Mouse (Mus musculus): ENCODE data around the gene Ppp1r36.
A peak's percentile ranks its signal among the peaks of the same experiment; 100 is the strongest.
"Not testable (repeated sequence)": the region's sequence is repeated elsewhere in the genome, so short reads cannot be mapped to it uniquely, and the experiment has no call there.

The Ppp1r36 gene

GRCm38 (mm10) chr12:76397281-76397680 is 20.1 kb upstream of the Ppp1r36 start:
- DNase-seq (ENCODE audit: low read depth): no peak

GRCm38 (mm10) chr12:76401674-76402073 is 15.7 kb upstream of the Ppp1r36 start:
- DNase-seq (ENCODE audit: low read depth): peak; percentile 40

GRCm38 (mm10) chr12:76402991-76403885 is 14.1 kb upstream of the Ppp1r36 start:
- DNase-seq (ENCODE audit: low read depth): peak; percentile 91

DNA sequence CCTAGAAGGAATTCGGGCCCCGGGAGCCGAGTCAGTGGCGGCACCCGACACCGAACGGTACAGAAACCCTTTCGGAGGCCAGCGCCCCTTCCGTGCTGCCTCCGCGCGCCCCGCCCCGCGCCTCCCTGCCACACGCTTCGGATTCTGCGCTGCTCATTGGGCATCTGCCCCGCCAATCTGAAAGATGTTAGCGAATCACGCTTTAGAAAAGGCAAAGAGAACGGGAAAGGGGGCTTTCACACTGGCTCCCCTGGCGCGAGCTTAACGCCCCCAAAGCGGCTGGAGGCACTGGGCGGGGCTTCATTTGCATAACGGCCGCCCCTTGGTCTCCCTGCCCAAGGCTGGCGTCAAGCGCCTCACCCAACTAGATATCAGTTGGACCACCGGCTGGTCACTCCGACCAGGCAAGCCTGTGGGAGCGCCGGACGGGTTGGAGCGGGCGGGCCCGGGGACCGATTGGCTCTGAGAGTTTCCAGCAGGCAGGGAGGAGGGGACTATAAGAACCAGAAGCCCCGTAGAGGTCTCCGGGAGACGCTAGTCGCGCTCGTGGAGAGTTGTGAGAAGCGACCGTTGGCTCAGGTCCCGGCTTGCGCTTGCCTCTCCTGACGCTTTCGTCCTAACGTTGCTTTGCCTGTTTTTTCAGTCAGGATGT is 13.3 kb upstream of the Ppp1r36 start, which contains the start of gene Hspa2:
Hspa2 (plus strand) TSS at position 291 of the 652 bp plus-strand sequence.
- peak; percentile 98 for DNase-seq (ENCODE audit: low read depth)

DNA sequence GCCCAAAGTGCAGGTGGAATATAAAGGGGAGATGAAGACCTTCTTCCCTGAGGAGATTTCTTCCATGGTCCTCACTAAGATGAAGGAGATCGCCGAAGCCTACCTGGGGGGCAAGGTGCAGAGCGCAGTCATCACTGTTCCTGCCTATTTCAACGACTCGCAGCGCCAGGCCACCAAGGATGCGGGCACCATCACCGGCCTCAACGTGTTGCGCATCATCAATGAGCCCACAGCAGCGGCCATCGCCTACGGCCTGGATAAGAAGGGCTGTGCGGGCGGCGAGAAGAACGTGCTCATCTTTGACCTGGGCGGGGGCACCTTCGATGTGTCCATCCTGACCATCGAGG is 12.5 kb upstream of the Ppp1r36 start:
- no peak for DNase-seq (ENCODE audit: low read depth)

DNA sequence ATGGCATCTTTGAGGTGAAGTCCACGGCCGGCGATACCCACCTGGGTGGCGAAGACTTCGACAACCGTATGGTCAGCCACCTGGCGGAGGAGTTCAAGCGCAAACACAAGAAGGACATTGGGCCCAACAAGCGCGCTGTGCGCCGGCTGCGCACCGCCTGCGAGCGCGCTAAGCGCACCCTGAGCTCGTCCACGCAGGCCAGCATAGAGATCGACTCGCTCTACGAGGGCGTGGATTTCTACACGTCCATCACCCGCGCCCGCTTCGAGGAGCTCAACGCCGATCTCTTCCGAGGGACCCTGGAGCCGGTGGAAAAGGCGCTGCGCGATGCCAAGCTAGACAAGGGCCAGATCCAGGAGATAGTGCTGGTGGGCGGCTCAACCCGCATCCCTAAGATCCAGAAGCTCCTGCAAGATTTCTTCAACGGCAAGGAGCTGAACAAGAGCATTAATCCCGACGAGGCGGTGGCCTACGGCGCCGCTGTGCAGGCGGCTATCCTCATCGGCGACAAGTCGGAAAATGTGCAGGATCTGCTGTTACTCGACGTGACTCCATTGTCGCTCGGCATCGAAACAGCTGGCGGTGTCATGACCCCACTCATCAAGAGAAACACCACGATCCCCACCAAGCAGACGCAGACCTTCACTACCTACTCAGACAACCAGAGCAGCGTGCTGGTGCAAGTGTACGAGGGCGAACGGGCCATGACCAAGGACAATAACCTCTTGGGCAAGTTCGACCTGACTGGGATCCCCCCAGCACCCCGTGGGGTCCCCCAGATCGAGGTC is 12.0 kb upstream of the Ppp1r36 start:
- no peak for DNase-seq (ENCODE audit: low read depth)

GRCm38 (mm10) chr12:76405971-76406370 is 11.4 kb upstream of the Ppp1r36 start:
- DNase-seq (ENCODE audit: low read depth): no peak

- DNase-seq (ENCODE audit: low read depth): peak; percentile 24
These were observed 10.2 kb upstream of the Ppp1r36 start for GRCm38 (mm10) chr12:76407184-76407583.

DNA sequence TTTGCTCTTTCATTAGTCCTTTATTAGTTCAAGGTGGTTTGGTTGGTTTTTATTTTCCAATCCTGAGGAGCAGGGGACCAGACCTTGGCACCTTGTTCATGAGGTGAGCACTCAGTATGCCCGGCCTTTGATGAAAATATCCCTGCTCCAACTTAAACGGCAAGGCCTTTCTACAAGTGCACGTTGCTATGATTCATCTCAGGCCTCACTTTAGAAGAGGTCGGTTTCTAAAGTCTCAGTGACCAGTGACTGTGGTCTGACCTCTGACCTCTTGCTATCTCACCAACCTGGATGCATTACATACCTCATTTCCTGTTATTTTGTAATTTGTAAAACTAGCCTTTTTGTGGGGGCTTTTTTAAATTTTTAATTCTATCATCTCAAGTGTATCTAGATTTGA is 8.2 kb upstream of the Ppp1r36 start:
- peak; percentile 82 for DNase-seq (ENCODE audit: low read depth)

GRCm38 (mm10) chr12:76415383-76416010 is 1.8 kb upstream of the Ppp1r36 start:
- no peak for DNase-seq (ENCODE audit: low read depth)

GRCm38 (mm10) chr12:76418346-76418745 is 1.0 kb downstream of the Ppp1r36 start:
- DNase-seq (ENCODE audit: low read depth): no peak

GRCm38 (mm10) chr12:76425256-76425655 is 7.9 kb downstream of the Ppp1r36 start:
- no peak for DNase-seq (ENCODE audit: low read depth)

DNA sequence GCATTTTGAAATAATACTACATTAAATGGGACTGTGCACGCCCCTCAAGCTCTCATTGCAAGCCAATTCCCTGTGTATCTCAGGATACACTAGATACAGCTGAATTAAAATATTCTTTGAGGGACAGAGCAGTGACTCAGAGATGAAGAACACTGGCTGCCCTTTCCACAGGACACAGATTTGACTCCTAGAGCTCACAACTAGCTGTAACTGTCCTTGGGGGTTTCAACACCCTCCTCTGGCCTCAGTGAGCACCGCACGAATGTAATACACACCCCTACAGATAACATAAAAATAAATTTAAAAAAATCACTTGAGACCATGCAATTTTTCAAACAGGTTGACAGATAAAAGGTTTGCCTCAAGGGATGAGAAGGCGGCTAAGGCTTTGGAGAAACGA is 10.2 kb downstream of the Ppp1r36 start:
- DNase-seq (ENCODE audit: low read depth): no peak

DNA sequence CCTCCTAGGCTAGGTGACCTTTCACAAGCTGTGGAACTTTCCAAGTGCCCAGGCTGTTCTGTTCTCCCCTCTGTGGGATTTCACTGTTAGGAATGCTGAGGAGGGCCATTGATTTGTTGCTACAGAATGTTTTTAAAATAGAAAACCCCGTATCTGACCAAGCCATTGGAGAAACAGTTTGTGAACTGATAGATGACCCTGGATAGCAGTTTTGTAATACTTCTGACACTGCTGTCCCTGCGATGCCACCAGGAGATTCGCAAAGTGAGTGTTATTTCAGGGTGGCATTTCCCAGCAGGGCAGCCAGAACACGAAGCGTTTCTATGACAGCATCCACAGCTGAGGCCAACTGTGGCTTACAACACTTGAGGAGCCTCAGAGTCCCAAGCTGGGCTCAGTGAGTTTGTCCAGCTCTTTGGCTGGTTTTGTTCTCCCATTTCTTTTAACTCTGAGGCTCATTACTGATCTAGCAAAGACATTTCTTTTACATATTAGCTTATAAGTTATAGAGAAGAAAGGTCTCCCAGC is 13.6 kb downstream of the Ppp1r36 start:
- DNase-seq (ENCODE audit: low read depth): no peak

GRCm38 (mm10) chr12:76431431-76431830 is 14.1 kb downstream of the Ppp1r36 start:
- no peak for DNase-seq (ENCODE audit: low read depth)

DNA sequence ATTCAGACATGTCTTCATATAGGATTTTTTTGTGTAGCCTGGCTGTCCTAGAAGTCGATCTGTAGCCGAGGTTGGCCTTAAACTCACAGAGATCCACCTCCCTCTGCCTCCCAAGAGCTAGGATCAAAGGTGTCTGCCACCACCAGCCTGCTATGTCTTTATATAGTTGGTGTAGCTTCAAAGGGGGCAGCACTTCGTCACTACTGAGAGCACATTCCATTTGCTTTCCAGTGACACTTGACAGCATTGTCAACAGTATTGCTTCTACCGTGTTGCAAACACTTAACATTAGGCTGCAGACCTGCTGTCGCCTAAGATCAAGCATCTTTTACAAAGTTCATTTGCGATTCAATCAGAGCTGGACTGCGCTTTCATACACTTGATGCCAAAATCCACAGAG is 16.8 kb downstream of the Ppp1r36 start:
- DNase-seq (ENCODE audit: low read depth): no peak

- no peak for DNase-seq (ENCODE audit: low read depth)
These were observed 17.7 kb downstream of the Ppp1r36 start for GRCm38 (mm10) chr12:76435084-76435483.

DNA sequence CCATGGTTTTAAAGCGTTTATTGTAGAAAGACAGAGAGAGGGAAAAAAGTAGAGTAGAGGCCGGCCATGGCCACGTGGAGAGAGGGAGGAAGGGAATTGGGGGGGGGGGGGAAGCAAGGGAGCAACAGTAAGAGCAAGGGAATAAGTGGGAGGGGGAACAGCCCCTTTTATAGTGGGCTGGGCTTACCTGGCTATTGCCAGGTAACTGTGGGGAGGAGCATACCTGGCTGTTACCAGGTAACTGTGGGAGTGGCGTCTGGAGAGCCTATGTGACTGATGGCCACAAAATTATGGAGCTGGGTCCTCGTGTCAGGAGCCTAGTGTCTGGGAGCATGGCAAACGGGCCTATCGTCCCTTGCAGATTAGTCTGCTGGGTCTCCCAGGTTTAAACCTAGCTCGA is 18.2 kb downstream of the Ppp1r36 start:
- no peak for DNase-seq (ENCODE audit: low read depth)

DNA sequence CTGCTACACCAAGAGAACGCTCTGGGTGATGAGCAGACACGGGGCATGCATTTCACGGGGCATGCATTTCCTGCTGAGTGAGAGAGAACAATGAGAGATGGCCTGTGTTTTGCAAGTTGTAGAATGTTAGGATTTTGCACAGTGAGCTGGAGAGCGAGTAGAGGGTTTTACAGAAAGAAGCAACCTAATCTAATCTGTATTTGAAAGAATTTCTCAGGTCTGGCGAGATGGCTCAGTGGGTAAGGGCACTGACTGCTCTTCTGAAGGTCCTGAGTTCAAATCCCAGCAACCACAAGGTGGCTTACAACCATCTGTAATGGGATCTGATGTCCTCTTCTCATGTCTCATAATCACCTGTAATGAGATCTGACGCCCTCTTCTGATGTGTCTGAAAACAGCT is 26.1 kb downstream of the Ppp1r36 start:
- DNase-seq (ENCODE audit: low read depth): not testable (repeated sequence)

DNA sequence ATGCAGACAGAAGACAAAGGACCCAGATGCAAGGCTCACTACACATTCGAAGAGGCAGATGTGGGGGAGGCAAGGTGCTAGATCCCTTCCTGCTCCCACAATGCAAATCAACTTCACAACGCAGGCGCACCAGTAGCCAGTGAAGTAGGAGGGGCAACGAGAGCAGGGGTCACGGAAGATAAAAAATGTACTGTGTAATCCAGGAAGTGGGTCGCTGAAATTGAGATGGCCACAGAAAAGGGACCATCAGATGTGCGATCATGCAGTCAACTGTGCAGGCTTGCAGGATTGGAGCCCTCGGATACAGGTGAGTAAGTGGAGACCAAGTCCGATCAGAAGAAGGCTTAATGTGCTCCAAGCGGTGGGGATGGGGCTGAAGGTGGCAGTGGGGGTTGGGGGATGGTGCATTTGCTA is 27.0 kb downstream of the Ppp1r36 start:
- DNase-seq (ENCODE audit: low read depth): no peak

DNA sequence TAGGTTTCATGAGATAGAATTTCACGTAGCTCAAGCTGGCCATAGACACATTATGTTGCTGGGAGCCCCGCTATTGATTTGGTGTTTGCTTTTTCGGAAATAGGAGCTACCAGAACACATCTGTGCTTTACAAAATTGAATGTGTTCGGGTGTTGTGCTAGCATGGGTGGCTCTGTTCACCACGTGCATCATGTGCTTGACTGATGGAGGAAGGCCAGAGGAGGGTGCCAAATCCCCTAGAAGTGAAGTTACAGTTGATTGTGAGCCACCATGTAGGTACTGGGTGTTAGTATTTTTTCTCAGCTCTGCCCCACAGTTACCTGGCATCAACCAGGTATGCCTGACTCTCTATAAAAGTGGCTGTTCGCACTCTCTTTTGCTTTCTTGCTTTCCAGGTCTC is 27.5 kb downstream of the Ppp1r36 start:
- DNase-seq (ENCODE audit: low read depth): no peak

DNA sequence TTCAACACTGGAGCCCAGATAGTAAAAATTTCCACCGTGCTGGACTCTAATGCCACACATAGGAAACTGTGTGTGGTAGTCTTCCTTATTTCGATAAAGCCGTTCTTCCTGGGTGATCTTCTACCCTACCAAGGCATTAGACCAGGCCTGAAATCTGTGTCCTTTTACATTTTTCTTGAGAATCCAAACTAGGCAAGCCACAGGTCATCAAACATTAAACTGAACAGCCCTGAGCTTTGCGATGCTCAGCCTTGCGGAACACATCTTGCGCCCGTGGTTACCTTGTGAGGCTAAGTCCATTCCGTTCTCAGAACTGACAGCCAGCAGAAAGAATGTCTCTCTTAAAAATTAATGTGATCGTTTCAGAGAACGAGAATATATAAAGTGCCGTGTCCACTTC is 28.9 kb downstream of the Ppp1r36 start:
- DNase-seq (ENCODE audit: low read depth): no peak
